Mouse (Mus musculus) lung, embryonic 15.5 days (tissue): ENCODE measurements around the gene Cox6a2. TPM values are rescaled to one million over a fixed set of nuclear protein-coding genes. Genes with fewer than 3 reads are reported as not detected.
"Not testable (repeated sequence)": the region's sequence is repeated elsewhere in the genome, so short reads cannot be mapped to it uniquely, and the experiment has no call there.

Experiments used
- ATAC-seq: fragments of 200-750 bp; cut with Nextera tagmentation; 2 replicates; pipeline ENCODE4 v1.8.0; 2017; ENCODE audit warnings: moderate number of reproducible peaks, borderline replicate concordance; ENCODE audit not compliant: low FRiP score, low TSS enrichment; ENCODE audit errors: extremely low read depth
- H3K27ac ChIP-seq: fragments of 300-500 bp; sonication (generic); 2 replicates; pipeline ENCODE4 v1.5.1; 2015; ENCODE audit warnings: moderate library complexity, mild to moderate bottlenecking, inconsistent platforms
- H3K27me3 ChIP-seq: fragments of 300-500 bp; sonication (generic); 2 replicates; pipeline ENCODE4 v1.6.1; 2015; ENCODE audit warnings: inconsistent platforms
- H3K36me3 ChIP-seq: fragments of 300-500 bp; sonication (generic); 2 replicates; pipeline ENCODE4 v1.6.1; 2015; ENCODE audit warnings: inconsistent platforms
- H3K4me1 ChIP-seq: fragments of 300-500 bp; sonication (generic); 2 replicates; pipeline ENCODE4 v1.6.1; 2015; ENCODE audit warnings: inconsistent platforms
- H3K4me2 ChIP-seq: fragments of 300-500 bp; sonication (generic); 2 replicates; pipeline ENCODE4 v1.6.1; 2015; ENCODE audit warnings: inconsistent platforms, mild to moderate bottlenecking, moderate library complexity
- H3K4me3 ChIP-seq: fragments of 300-500 bp; sonication (generic); 2 replicates; pipeline ENCODE4 v1.5.1; 2015; ENCODE audit warnings: mild to moderate bottlenecking, inconsistent platforms
- H3K9ac ChIP-seq: fragments of 300-500 bp; sonication (generic); 2 replicates; pipeline ENCODE4 v1.6.1; 2015; ENCODE audit warnings: inconsistent platforms
- H3K9me3 ChIP-seq: fragments of 300-500 bp; sonication (generic); 2 replicates; pipeline ENCODE4 v1.6.1; 2016; ENCODE audit warnings: inconsistent platforms
- WGBS: fragments of 180-500 bp; shearing (Covaris S2); methylation state at CpG from one replicate; pipeline ENCODE4 v1.1.7; 2015; 5-methylcytosine and 5-hydroxymethylcytosine counted together
- polyA plus RNA-seq: library from polyadenylated mRNA; unstranded; fragments of >200 nt; fragmentation: Nextera tagmentation; extraction: Ambion mirVana; gene quantifications from 2 replicates; pipeline ENCODE4 v1.2.1, GENCODE M21; 2015

Gene Cox6a2
- polyA plus RNA-seq, 1 experiment from 2014 or later = 23.9 TPM

GRCm38 (mm10) chr7:128166391-128166790, 39.8 kb downstream of the Cox6a2 start:
- no peak overlapping the region for H3K4me3 ChIP-seq
- H3K27ac ChIP-seq = no peak overlapping the region
- no peak for ATAC-seq
- no peaks in the 10 kb centered on the region; the same call in 1 of the 2 replicates for H3K4me1 ChIP-seq
- no peak overlapping the region for H3K4me2 ChIP-seq
- 68% methylated on average over 7 of the region's 7 CpGs for whole genome bisulfite sequencing
- H3K9ac ChIP-seq = no peak overlapping the region
- H3K36me3 ChIP-seq = no peaks in the 10 kb centered on the region
- no peaks in the 10 kb centered on the region for H3K9me3 ChIP-seq
- H3K27me3 ChIP-seq = no peaks in the 10 kb centered on the region

GRCm38 (mm10) chr7:128164001-128164400, 42.2 kb downstream of the Cox6a2 start:
- Histone ChIP-seq H3K36me3 (no peaks in the 10 kb centered on the region), H3K27ac (no peak overlapping the region), H3K9me3 (no peaks in the 10 kb centered on the region), H3K9ac (no peak overlapping the region), H3K4me2 (no peak overlapping the region), H3K27me3 (no peaks in the 10 kb centered on the region), H3K4me1 (no peaks in the 10 kb centered on the region), H3K4me3 (no peak overlapping the region)
- 94% methylated on average over 4 of the region's 4 CpGs for whole genome bisulfite sequencing
- ATAC-seq = no peak

GRCm38 (mm10) chr7:128158688-128159354, 47.4 kb downstream of the Cox6a2 start:
- H3K36me3 ChIP-seq, H3K9ac ChIP-seq, H3K4me2 ChIP-seq, H3K27ac ChIP-seq, ATAC-seq, H3K9me3 ChIP-seq, H3K4me3 ChIP-seq, H3K27me3 ChIP-seq, H3K4me1 ChIP-seq: not testable (repeated sequence)
- WGBS = 66% methylated on average over 8 of the region's 8 CpGs

Other genes starting within 250 kb of the Cox6a2 start
- gene Fus, start 238.9 kb downstream of the Cox6a2 start, polyA plus RNA-seq = 428 and 443 TPM in 2 replicates
- gene Pycard, start 212.5 kb downstream of the Cox6a2 start, polyA plus RNA-seq = 35.0 and 37.6 TPM in 2 replicates
- gene Trim72, start 202.4 kb downstream of the Cox6a2 start, polyA plus RNA-seq = 0.10 TPM in 1 of 2 replicates, not detected in the other
- gene Itgam, start 143.7 kb downstream of the Cox6a2 start, polyA plus RNA-seq = 1.4 and 1.5 TPM in 2 replicates
- gene Gm49368, start 143.7 kb downstream of the Cox6a2 start, polyA plus RNA-seq = not detected in 2 replicates
- 0.05 and 0.19 TPM in 2 replicates for gene Itgax, start 76.8 kb downstream of the Cox6a2 start, polyA plus RNA-seq
- 0.10 TPM in 1 of 2 replicates, not detected in the other for gene Itgad, start 52.0 kb downstream of the Cox6a2 start, polyA plus RNA-seq
- 22.4 and 24.5 TPM in 2 replicates for gene Armc5, start 31.0 kb upstream of the Cox6a2 start, polyA plus RNA-seq
- gene 9130023H24Rik, start 31.6 kb upstream of the Cox6a2 start, polyA plus RNA-seq = 8.2 and 9.1 TPM in 2 replicates
- gene Tgfb1i1, start 40.4 kb upstream of the Cox6a2 start, polyA plus RNA-seq = 173 and 178 TPM in 2 replicates
- 0.15 and 0.19 TPM in 2 replicates for gene Slc5a2, start 59.3 kb upstream of the Cox6a2 start, polyA plus RNA-seq
- gene BC017158, start 91.8 kb upstream of the Cox6a2 start, polyA plus RNA-seq = 31.3 and 38.6 TPM in 2 replicates
- 35.1 and 36.6 TPM in 2 replicates for gene Rgs10, start 212.4 kb upstream of the Cox6a2 start, polyA plus RNA-seq